Mouse (Mus musculus) MEL (cell line): ENCODE results near the gene Gm17078. TPM values are rescaled to one million over a fixed set of nuclear protein-coding genes. Genes with fewer than 3 reads are reported as not detected.
"Not testable (repeated sequence)": the region's sequence is repeated elsewhere in the genome, so short reads cannot be mapped to it uniquely, and the experiment has no call there.

ENCODE experiments used
- DNase-seq: peaks from one replicate; pipeline ENCODE4 v3.0.0; 2011; ENCODE audit warnings: low read depth, low spot score
- H3K27ac ChIP-seq: 2 replicates; pipeline ENCODE4 v1.5.1; 2012; ENCODE audit warnings: low read depth, mild to moderate bottlenecking, control low read depth, low read length, moderate library complexity; ENCODE audit not compliant: control insufficient read depth
- H3K27me3 ChIP-seq, 2 experiments: fragments of 150-350 bp in 1 of 2; sonication (generic) in 1 of 2; 2 replicates each; pipeline ENCODE4 v1.6.1; 2012; ENCODE audit warnings: low read length in 2 of 2, mild to moderate bottlenecking in 2 of 2, improper control_type of control experiment in 1 of 2, moderate library complexity in 1 of 2; ENCODE audit not compliant: insufficient read depth in 2 of 2, control insufficient read depth in 1 of 2
- H3K36me3 ChIP-seq, 2 experiments: 2 replicates each; pipeline ENCODE4 v1.6.1; 2012 to 2014; ENCODE audit warnings: low read length in 2 of 2, improper control_type of control experiment in 1 of 2, inconsistent platforms in 1 of 2, mild to moderate bottlenecking in 1 of 2; ENCODE audit not compliant: insufficient read depth in 2 of 2, control insufficient read depth in 1 of 2
- H3K4me1 ChIP-seq, 2 experiments: fragments of 150-350 bp in 1 of 2; sonication (generic) in 1 of 2; 2 replicates each; pipeline ENCODE4 v1.6.1; 2012; ENCODE audit warnings: low read length in 2 of 2, improper control_type of control experiment in 1 of 2, mild to moderate bottlenecking in 1 of 2; ENCODE audit not compliant: insufficient read depth in 2 of 2, control insufficient read depth in 1 of 2
- H3K4me3 ChIP-seq, 2 experiments: fragments of 150-350 bp in 1 of 2; sonication (generic) in 1 of 2; 2 replicates each; pipeline ENCODE4 v1.5.1; 2012; ENCODE audit warnings: low read depth in 2 of 2, low read length in 2 of 2, mild to moderate bottlenecking in 2 of 2, moderate library complexity in 2 of 2, control low read depth in 1 of 2, improper control_type of control experiment in 1 of 2; ENCODE audit not compliant: control insufficient read depth in 1 of 2, insufficient read depth in 1 of 2
- H3K79me2 ChIP-seq: 2 replicates; pipeline ENCODE4 v1.6.1; 2012; ENCODE audit warnings: mild to moderate bottlenecking, low read length, moderate library complexity; ENCODE audit not compliant: control insufficient read depth, poor library complexity, insufficient read depth
- H3K9ac ChIP-seq: 2 replicates; pipeline ENCODE4 v1.6.1; 2012; ENCODE audit warnings: low read depth, mild to moderate bottlenecking, control low read depth, low read length, moderate library complexity; ENCODE audit not compliant: control insufficient read depth, poor library complexity, severe bottlenecking
- H3K9me3 ChIP-seq: fragments of 150-350 bp; sonication (generic); replicated peaks from 2 replicates; pipeline ENCODE4 v1.6.1; 2012; ENCODE audit warnings: mild to moderate bottlenecking, low read length, improper control_type of control experiment, moderate library complexity; ENCODE audit not compliant: insufficient read depth
- BHLHE40 ChIP-seq: IDR thresholded peaks from 2 replicates; pipeline ENCODE4 v1.6.1; 2012; ENCODE audit warnings: low read depth, mild to moderate bottlenecking, inconsistent platforms, low read length, improper control_type of control experiment, borderline replicate concordance
- HCFC1 ChIP-seq: IDR thresholded peaks from 2 replicates; pipeline ENCODE4 v1.6.1; 2012; ENCODE audit warnings: low read depth, mild to moderate bottlenecking, inconsistent platforms, low read length, improper control_type of control experiment, moderate library complexity
- MAX ChIP-seq: IDR thresholded peaks from 2 replicates; pipeline ENCODE4 v1.6.1; 2011; ENCODE audit warnings: low read length, improper control_type of control experiment
- MAZ ChIP-seq: IDR thresholded peaks from 2 replicates; pipeline ENCODE4 v1.6.1; 2012; ENCODE audit warnings: low read depth, mild to moderate bottlenecking, inconsistent platforms, low read length, improper control_type of control experiment
- MYB ChIP-seq: IDR thresholded peaks from 2 replicates; pipeline ENCODE4 v1.6.1; 2011; ENCODE audit warnings: mild to moderate bottlenecking, low read depth, low read length, improper control_type of control experiment
- RCOR1 ChIP-seq: IDR thresholded peaks from 2 replicates; pipeline ENCODE4 v1.6.1; 2012; ENCODE audit warnings: low read depth, mild to moderate bottlenecking, inconsistent platforms, low read length, improper control_type of control experiment
- SIN3A ChIP-seq: IDR thresholded peaks from 2 replicates; pipeline ENCODE4 v1.6.1; 2012; ENCODE audit warnings: low read length, improper control_type of control experiment, inconsistent platforms
- TCF12 ChIP-seq: IDR thresholded peaks from 2 replicates; pipeline ENCODE4 v1.6.1; 2014; ENCODE audit warnings: low read depth, mild to moderate bottlenecking, inconsistent platforms, low read length, improper control_type of control experiment, moderate library complexity
- ZC3H11A ChIP-seq: IDR thresholded peaks from 2 replicates; pipeline ENCODE4 v1.6.1; 2012; ENCODE audit warnings: low read depth, mild to moderate bottlenecking, inconsistent platforms, low read length, improper control_type of control experiment
- ZMIZ1 ChIP-seq: IDR thresholded peaks from 2 replicates; pipeline ENCODE4 v1.6.1; 2012; ENCODE audit warnings: low read depth, mild to moderate bottlenecking, inconsistent platforms, low read length, improper control_type of control experiment, moderate library complexity
- polyA plus RNA-seq, 2 experiments: library from polyadenylated mRNA; stranded (reverse) in 1 of 2; unstranded in 1 of 2; fragments of >175 nt in 1 of 2; fragments of >200 nt in 1 of 2; gene quantifications; 2 replicates each; pipeline versions ENCODE4 v1.2.1 to v1.2.4; 2012; ENCODE audit warnings: low replicate concordance in 2 of 2, low read depth in 1 of 2; ENCODE audit not compliant: insufficient read length in 2 of 2, insufficient read depth in 1 of 2, missing spikeins in 1 of 2
- total RNA-seq: library from RNA; depleted of rRNA; stranded (reverse); fragments of 300-350 nt; gene quantifications from 2 replicates; pipeline ENCODE4 v1.2.3, GENCODE M21; 2012; rRNA removed

Gene Gm17078
- total RNA-seq (not detected in 2 replicates), polyA plus RNA-seq (not detected)

DNA sequence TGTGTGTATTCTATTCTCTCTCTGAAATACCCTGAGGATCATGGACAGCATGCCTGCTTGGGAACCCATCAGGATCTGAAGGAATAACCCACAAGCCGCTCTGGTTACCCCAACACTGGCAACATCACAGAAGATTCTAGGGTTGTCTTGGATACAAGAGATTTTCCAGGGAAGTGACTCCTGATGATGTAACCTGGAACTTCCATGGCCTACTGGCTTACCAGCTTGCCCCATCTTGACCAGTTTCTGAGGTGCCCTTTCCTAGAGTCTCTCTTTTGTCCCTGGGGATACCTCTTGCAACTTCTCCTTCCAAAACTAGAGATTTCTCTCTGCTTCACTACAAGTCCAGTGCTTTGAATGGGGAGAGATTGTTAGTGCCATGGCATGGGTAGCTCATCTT lies at the start of gene Gm17078:
Gene Gm17078 (minus strand): TSS at position 101 of the 400 bp plus-strand sequence.
- no peak for DNase-seq
- Histone ChIP-seq H3K9ac (no peak within 1 kb of the TSS), H3K36me3 (no peaks in the 10 kb centered on the region), H3K4me3 (no peak within 1 kb of the TSS), H3K27me3 (no peaks in the 10 kb centered on the region), H3K27ac (no peak within 1 kb of the TSS), H3K9me3 (no peaks in the 10 kb centered on the region), H3K79me2 (no peaks in the 10 kb centered on the region), H3K4me1 (no peaks in the 10 kb centered on the region)
- TF ChIP-seq SIN3A (no peak), MAX (no peak), HCFC1 (no peak), RCOR1 (no peak), ZC3H11A (no peak), MAZ (no peak), TCF12 (no peak), ZMIZ1 (no peak), BHLHE40 (no peak), MYB (no peak)

DNA sequence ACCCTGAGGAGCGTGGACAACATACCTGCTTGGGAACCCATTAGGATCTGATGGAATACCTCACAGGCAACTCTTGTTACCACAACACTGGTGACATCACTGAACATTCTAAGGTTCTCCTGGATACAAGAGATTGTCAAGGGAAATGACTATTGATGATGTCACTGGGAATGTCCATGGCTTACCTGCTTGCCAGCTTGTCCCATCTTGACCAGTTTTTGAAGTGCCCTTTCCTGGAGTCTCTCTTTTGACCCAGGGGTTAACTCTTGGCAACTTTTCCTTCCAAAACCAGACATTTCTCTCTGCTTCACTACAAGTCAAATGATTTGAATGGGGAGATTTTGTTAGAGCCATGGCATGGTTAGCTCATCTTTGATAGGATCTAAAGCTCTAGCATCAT lies 24.5 kb upstream of the Gm17078 start, which contains the start of gene Gm4181:
Gene Gm4181 (minus strand): TSS at position 101 of the 400 bp plus-strand sequence.
- H3K4me1 ChIP-seq, DNase-seq, H3K27ac ChIP-seq, H3K4me3 ChIP-seq, H3K79me2 ChIP-seq, H3K36me3 ChIP-seq, H3K9me3 ChIP-seq, H3K9ac ChIP-seq, H3K27me3 ChIP-seq: not testable (repeated sequence)

DNA sequence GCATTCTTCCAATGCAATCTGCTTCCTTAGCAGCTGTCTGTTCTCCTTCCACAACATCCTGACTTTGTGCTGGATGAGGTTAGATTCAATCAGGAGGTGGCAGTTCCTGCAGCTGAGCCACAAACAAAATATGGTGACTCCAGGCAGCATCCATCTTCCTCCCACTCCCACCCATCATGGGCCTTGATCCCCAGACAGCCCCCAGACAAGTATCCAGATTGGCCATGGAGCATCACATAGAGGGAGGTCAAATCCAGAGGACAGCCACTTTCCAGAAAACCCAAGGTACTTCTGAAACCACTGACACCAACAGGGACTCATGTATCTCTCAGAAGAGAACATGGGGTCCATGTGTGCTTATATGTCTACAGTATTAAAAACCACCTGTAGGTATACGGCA lies 21.3 kb upstream of the Gm17078 start:
- H3K9me3 ChIP-seq, H3K4me1 ChIP-seq, DNase-seq, H3K4me3 ChIP-seq, H3K79me2 ChIP-seq, H3K36me3 ChIP-seq, H3K27me3 ChIP-seq, H3K27ac ChIP-seq, H3K9ac ChIP-seq: not testable (repeated sequence)

DNA sequence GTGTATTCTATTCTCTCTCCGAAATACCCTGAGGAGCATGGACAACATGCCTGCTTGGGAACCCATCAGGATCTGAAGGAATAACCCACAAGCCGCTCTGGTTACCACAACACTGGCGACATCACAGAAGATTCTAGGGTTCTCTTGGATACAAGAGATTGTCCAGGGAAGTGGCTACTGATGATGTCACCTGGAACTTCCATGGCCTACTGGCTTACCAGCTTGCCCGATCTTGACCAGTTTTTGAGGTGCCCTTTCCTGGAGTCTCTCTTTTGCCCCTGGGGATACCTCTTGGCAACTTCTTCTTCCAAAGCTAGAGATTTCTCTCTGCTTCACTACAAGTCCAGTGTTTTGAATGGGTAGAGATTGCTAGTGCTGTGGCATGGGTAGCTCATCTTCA lies 19.1 kb downstream of the Gm17078 start, which contains the start of gene Gm17174:
Gene Gm17174 (minus strand): TSS at position 101 of the 400 bp plus-strand sequence.
- not testable (repeated sequence) for H3K9me3 ChIP-seq, H3K4me3 ChIP-seq, H3K79me2 ChIP-seq, DNase-seq, H3K4me1 ChIP-seq, H3K9ac ChIP-seq, H3K27ac ChIP-seq, H3K27me3 ChIP-seq, H3K36me3 ChIP-seq

DNA sequence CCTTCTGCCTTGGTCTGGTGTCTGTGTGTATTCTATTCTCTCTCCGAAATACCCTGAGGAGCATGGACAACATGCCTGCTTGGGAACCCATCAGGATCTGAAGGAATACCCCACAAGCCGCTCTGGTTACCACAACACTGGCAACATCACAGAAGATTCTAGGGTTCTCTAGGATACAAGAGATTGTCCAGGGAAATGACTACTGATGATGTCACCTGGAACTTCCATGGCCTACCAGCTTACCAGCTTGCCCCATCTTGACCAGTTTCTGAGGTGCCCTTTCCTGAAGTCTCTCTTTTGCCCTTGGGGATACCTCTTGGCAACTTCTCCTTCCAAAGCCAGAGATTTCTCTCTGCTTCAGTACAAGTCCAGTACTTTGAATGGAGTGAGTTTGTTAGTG lies 37.1 kb downstream of the Gm17078 start, which contains the start of gene Gm17175:
Gene Gm17175 (minus strand): TSS at position 101 of the 400 bp plus-strand sequence.
- H3K4me3 ChIP-seq, H3K9me3 ChIP-seq, H3K36me3 ChIP-seq, H3K27me3 ChIP-seq, H3K27ac ChIP-seq, H3K79me2 ChIP-seq, H3K4me1 ChIP-seq, DNase-seq, H3K9ac ChIP-seq: not testable (repeated sequence)
